ENCODE assay signal across 19 mouse cellular contexts in genomic region chr2:40321506-40321905, GRCm38 (mm10).
"Had no signal": no experiment of that assay in that cellular context is flagged by ENCODE, and none has a peak within 500 bp of the region (broad histone marks: within the 10 kb centered on the region; RNA-seq: fewer than 3 reads in every experiment).

No protein-coding gene starts in this region.

- H3K27me3 ChIP-seq: liver, embryonic 13.5 days; liver, embryonic 15.5 days; lung, embryonic 15.5 days; midbrain, embryonic 12.5 days; neural tube, embryonic 13.5 days; neural tube, embryonic 15.5 days had no signal

- H3K36me3 ChIP-seq: liver, embryonic 13.5 days; liver, embryonic 15.5 days; lung, embryonic 15.5 days; midbrain, embryonic 12.5 days; neural tube, embryonic 13.5 days; neural tube, embryonic 15.5 days had no signal

- H3K4me3 ChIP-seq: liver, embryonic 13.5 days; liver, embryonic 15.5 days; lung, embryonic 15.5 days; midbrain, embryonic 12.5 days; myocyte; neural tube, embryonic 13.5 days; neural tube, embryonic 15.5 days had no signal

- DNase-seq: liver, embryonic 13.5 days; liver, postnatal 0 days; lung, adult 2 months; lung, postnatal 4 days; midbrain, embryonic 14.5 days; right cerebral cortex, adult 18-20 months; right cerebral cortex, postnatal 25 days; right cerebral cortex, postnatal 4 days; spleen, adult 18-20 months; thymus, adult 18-20 months; thymus, postnatal 25 days; thymus, postnatal 4 days had no signal

- H3K9me3 ChIP-seq: liver, embryonic 13.5 days; liver, embryonic 15.5 days; lung, embryonic 15.5 days; midbrain, embryonic 12.5 days; neural tube, embryonic 13.5 days; neural tube, embryonic 15.5 days had no signal

- ATAC-seq: liver, postnatal 0 days; lung, postnatal 0 days had no signal

- H3K4me1 ChIP-seq: liver, embryonic 13.5 days; liver, embryonic 15.5 days; lung, embryonic 15.5 days; midbrain, embryonic 12.5 days; neural tube, embryonic 13.5 days; neural tube, embryonic 15.5 days had no signal
